ENCODE assay signal across 8 mouse cellular contexts in genomic region chr6:72216681-72217414, GRCm38 (mm10). TPM values are rescaled to one million over a fixed set of nuclear protein-coding genes. Genes with fewer than 3 reads are reported as not detected.
DNase-seq lines count a peak whose midpoint lies in the region; ATAC-seq lines count a peak whose summit lies in the region.

No protein-coding gene starts in this region.

- peak overlapping the region; percentile 56 for H3K9ac ChIP-seq in intestine, embryonic 16.5 days (ENCODE audit: low read depth, low read length)

- peaks cover 62% of the 10 kb centered on the region for H3K4me1 ChIP-seq in intestine, embryonic 16.5 days (ENCODE audit: control insufficient read depth, insufficient read depth, low read length)

- no peaks in the 10 kb centered on the region for H3K36me3 ChIP-seq in intestine, embryonic 16.5 days (ENCODE audit: control insufficient read depth, insufficient read depth, low read length)

- intact Hi-C loops in left cerebral cortex, postnatal 10 days (cut with DNase I), result no loop called here

- H3K27ac ChIP-seq in intestine, embryonic 16.5 days (ENCODE audit: low read length), result peak overlapping the region; percentile 74

- WGBS in intestine, embryonic 16.5 days, result under 1% methylated on average over 33 of the region's 33 CpGs

- peak overlapping the region; percentile 22 for H3K4me3 ChIP-seq in intestine, embryonic 16.5 days (ENCODE audit: low read length)

- H3K9me3 ChIP-seq in intestine, embryonic 16.5 days (ENCODE audit: control insufficient read depth, low read length), result no peaks in the 10 kb centered on the region

- ATAC-seq in intestine, embryonic 16.5 days, result peak; percentile 91
- ATAC-seq in megakaryocyte-erythroid progenitor cell, adult 5-6 weeks (replicated peaks; ENCODE audit: low FRiP score, low TSS enrichment, poor library complexity, severe bottlenecking), result peak; percentile 79

- DNase-seq in adrenal gland, adult (ENCODE audit: inconsistent age in 2 of 2, low spot score in 1 of 2), result peak; percentile 99
- peak; percentile 94 for DNase-seq in embryo, embryonic 11.5 days (ENCODE audit: low read depth, low spot score)
- DNase-seq in gastrocnemius, postnatal 4 days (ENCODE audit: low spot score in 2 of 2), result peak; percentile 99
- DNase-seq in left cerebral cortex, postnatal 10 days (ENCODE audit: extremely low spot score in 1 of 2, low spot score in 2 of 2), result peak; percentile 97 to 98
- DNase-seq in right cerebral cortex, postnatal 36 days (ENCODE audit: low spot score in 2 of 2), result peak; percentile 96 to 98
- peak; percentile 99 to 100 for DNase-seq in urinary bladder, postnatal 4 days (ENCODE audit: low spot score in 2 of 2)

- peak overlapping the region; percentile 56 for H3K4me2 ChIP-seq in intestine, embryonic 16.5 days (ENCODE audit: low read depth, low read length)

- H3K27me3 ChIP-seq in intestine, embryonic 16.5 days (replicated peaks; ENCODE audit: control insufficient read depth, insufficient read depth, low read length), result no peaks in the 10 kb centered on the region

RNA-seq across cellular contexts. Expression of gene Atoh8, which starts 18.5 kb away (rescaled TPM):
- total RNA-seq in gastrocnemius, postnatal 4 days (2021), result 10 to 100 TPM in 1 of 2 experiments, 1 to 10 TPM in 1; 8.8 to 10.7 TPM
- polyA plus RNA-seq in intestine, embryonic 16.5 days (2015; fragmentation: Nextera tagmentation; extraction: Ambion mirVana), result 9.3 and 9.6 TPM in 2 replicates
- 1 to 10 TPM; 1.1 to 1.7 TPM for total RNA-seq in left cerebral cortex, postnatal 10 days (2021)
- total RNA-seq in megakaryocyte-erythroid progenitor cell, adult 5-6 weeks (2014; fragmentation: Nextera tagmentation), result not detected in 2 replicates
- 0.91 TPM in 1 of 2 replicates, not detected in the other for total RNA-seq in megakaryocyte-erythroid progenitor cell, adult 5-6 weeks (2017)

Comparison
In these comparisons a context has a peak if more than half of its experiments do, and no peak if none do; other contexts are left out.
1. Peak in every context shown above with its lines: DNase-seq, ATAC-seq, H3K4me3 ChIP-seq and H3K27ac ChIP-seq.